Mouse (Mus musculus): ENCODE measurements at regions not wholly inside any gene's neighbourhood (a gene's known extent, or its start where the extent isn't known, plus 50 kb on each side); places are given as distances from the start of the nearest gene placed in this dataset.

GRCm38 (mm10) chr1:128781871-128782270 is 189.8 kb upstream of the Cxcr4 start:
- DNase-seq (ENCODE audit: low read depth, low spot score): no peak

GRCm38 (mm10) chr1:128781311-128781710 is 189.2 kb upstream of the Cxcr4 start:
- no peak for DNase-seq (ENCODE audit: low read depth, low spot score)

- DNase-seq (ENCODE audit: low read depth, low spot score): peak; percentile 49
Measured at GRCm38 (mm10) chr1:128779586-128780158, 187.6 kb upstream of the Cxcr4 start.

GRCm38 (mm10) chr1:128772440-128772839 is 180.3 kb upstream of the Cxcr4 start:
- DNase-seq (ENCODE audit: low read depth, low spot score): no peak

DNA sequence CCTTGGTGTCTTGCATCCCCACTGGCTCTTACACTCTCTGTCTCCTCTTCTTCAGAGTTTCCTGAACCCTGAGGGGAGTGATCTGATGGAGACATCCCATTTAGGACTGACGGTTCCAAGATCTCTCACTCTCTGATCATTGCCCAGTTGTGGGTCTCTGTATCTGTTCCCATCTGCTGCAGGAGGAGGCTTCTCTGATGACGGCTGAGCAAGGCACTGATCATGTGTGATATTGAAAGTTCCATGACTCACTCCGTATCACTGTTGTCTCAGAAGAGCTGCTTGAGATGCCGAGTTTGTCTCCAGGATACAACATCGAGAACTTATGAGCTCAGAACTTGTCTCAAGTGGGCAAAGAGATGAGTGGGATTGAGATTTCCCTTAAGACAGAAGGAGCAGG is 178.7 kb upstream of the Cxcr4 start:
- DNase-seq (ENCODE audit: low read depth, low spot score): no peak

GRCm38 (mm10) chr1:128767991-128768390 is 175.9 kb upstream of the Cxcr4 start:
- DNase-seq (ENCODE audit: low read depth, low spot score): no peak

DNA sequence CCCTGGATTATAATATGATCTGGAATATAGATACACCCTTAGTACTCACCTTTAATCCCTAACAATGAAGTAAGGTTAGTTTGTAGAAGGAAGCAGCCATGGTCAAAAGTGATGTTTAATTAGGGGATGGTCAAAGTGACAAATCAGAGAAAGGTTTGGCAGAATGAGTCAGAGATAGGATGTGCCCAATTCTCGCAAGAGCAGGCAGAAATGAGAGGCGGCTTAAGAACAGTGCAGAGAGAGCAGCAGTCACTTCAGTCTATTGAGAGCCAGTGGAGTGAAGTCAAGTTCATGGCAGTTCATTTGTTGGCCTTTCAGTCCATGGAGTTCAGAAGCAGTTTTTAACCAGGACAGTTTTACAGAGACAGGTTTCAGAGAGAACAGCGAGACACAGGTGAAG is 175.3 kb upstream of the Cxcr4 start:
- DNase-seq (ENCODE audit: low read depth, low spot score): no peak

DNA sequence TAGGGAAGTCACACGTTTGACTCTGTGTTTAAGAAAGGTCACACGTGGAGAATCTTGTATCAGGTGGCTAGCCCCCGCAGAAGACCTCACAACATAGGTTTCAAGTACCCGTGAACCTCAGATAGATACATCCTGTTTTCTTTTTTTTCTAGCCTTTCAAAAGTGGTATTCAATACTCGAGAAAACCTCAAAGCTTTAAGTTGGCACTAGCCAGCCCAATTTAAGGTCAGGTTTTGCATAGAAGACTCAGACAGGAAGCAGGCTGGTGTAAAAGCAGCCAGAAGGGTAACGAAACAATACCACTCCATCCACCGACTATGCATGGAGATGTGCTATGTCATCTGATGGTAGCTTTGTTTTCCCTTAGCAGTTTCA is 174.8 kb upstream of the Cxcr4 start:
- DNase-seq (ENCODE audit: low read depth, low spot score): no peak

- DNase-seq (ENCODE audit: low read depth, low spot score): no peak
Measured at GRCm38 (mm10) chr1:128766193-128766893, 174.2 kb upstream of the Cxcr4 start.

- no peak for DNase-seq (ENCODE audit: low read depth, low spot score)
Measured at GRCm38 (mm10) chr1:128765626-128766025, 173.5 kb upstream of the Cxcr4 start.

DNA sequence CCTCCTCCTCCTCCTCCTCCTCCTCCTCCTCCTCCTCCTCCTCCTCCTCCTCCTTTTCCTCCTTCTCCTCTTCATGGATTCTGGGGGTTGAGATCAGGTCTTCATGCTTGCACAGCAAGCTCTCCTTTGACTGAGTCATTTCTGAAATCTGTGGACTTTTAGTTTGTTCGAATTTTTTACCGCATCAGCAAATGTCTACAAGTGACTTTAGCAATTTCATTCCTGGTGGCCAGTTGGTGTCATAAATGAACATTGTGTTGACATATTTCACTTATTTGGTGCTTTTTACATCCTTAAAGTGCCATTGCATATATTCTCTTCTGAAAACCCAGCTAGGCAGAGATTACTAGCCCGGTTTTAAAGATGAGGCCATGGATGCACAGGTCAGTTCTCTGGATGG is 173.0 kb upstream of the Cxcr4 start:
- no peak for DNase-seq (ENCODE audit: low read depth, low spot score)

DNA sequence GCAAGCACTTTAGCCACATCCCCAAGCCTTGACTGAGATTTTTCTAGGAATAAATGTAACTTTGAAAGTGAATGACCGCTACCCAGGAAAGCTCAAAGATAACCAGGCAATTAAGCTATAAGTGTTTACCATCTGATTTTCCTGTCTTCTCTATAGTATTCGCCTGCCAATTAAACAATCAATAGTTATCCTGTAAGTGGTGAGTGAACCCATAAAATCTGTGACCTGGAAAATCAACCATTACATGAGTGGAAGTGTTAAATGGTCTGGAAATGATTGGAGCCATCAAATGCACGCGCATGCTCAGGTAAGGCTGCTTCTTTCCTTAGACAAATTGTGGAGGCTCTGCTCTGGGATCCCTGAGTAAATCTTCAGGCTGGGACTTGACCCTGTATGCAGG is 170.8 kb upstream of the Cxcr4 start:
- no peak for DNase-seq (ENCODE audit: low read depth, low spot score)

DNA sequence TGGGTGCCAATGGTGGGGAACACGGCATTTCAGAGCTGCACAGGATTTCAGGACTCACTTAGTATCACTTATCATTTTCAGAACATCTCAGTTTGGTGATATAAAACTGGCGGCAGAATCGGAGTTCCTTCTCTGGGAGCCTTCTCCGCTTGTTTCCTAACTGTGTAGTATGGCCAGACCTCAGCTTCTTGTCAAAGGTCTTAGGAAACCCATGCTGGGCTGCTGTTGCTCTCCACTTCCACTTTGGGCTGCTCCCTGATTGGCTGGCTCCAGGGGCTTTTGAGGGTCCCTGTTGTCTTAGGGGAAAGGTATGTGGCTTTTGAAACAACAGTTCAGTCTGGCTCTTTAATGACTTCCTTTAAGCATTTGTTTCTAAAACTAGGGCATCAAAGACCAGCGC is 170.0 kb upstream of the Cxcr4 start:
- no peak for DNase-seq (ENCODE audit: low read depth, low spot score)

GRCm38 (mm10) chr1:128758802-128759481 is 166.8 kb upstream of the Cxcr4 start:
- no peak for DNase-seq (ENCODE audit: low read depth, low spot score)

- no peak for DNase-seq (ENCODE audit: low read depth, low spot score)
Measured at GRCm38 (mm10) chr1:128758294-128758801, 166.3 kb upstream of the Cxcr4 start.

DNA sequence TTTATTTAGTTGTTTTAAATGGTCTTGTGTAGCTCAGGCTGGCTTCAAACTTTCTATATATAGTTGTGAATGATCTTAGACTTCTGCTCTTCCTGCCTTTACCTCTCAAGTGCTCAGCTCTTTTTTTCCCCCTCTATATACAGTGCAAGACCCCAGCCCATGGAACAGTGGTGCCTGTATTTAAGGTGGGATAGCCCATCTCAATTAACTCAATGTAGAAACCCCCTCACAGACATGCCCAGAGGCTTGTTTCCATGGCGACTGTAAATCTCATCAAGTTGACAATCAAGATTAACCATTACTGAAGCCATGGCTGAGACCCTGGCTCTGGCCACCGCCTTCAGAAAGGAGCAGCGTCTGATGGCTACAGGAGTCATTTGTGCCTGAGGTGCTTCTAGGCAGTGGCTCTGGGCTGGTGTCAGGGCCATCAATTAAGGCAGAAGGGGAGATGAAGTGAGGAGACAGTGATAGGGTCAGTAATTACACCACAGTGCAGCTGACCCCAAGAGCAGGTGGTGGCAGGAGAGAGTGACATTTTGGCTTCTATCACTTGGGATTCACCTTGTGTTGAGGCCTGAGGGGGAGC is 161.4 kb upstream of the Cxcr4 start:
- no peak for DNase-seq (ENCODE audit: low read depth, low spot score)

DNA sequence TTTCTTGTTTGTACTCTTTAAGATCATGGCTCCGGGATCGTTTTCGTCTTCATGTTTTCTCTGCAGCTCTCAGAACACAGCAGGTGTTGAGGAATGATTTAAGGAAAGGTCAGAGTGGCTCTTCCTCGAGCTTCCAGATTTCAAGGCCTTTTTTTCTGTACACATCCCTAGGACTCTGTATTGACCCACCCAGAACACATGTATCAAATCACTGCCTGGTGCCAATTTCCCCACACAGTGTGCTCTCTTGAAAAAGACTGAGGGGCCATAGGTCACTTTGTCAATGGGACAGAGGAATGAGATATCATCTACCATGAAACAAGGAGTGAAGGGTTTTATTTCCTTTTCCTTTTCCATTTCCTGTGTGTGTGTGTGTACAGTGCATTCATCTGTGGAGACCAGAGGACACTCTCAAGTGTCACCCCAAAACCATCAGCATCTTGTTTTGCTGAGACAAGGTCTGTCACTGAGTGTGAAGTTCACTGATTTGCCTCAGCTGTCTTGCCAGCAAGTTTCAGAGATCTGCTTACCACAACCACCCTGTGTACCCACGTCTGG is 157.4 kb upstream of the Cxcr4 start:
- no peak for DNase-seq (ENCODE audit: low read depth, low spot score)

GRCm38 (mm10) chr1:128747196-128747790 is 155.2 kb upstream of the Cxcr4 start:
- DNase-seq (ENCODE audit: low read depth, low spot score): no peak

- DNase-seq (ENCODE audit: low read depth, low spot score): peak; percentile 47
Measured at GRCm38 (mm10) chr1:128746461-128747009, 154.4 kb upstream of the Cxcr4 start.

DNA sequence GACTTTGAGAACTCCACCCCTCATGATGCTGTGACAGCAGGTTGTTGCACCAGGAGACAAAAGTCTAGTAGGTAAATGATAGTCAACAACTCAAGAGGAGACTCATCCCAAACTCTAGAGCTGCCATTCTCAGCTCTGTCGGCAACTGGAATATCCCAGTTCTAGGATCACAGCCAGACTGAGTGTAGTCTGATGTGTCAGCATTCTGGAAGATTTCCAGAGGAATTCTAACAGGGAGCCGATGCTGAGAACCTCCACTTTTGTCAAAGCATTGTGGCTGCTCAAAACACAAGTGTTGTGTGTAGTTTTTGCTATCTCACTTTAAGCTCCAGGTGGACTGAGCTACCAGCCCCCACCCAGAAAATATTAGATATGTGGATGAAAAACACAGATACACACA is 148.5 kb upstream of the Cxcr4 start:
- DNase-seq (ENCODE audit: low read depth, low spot score): no peak

DNA sequence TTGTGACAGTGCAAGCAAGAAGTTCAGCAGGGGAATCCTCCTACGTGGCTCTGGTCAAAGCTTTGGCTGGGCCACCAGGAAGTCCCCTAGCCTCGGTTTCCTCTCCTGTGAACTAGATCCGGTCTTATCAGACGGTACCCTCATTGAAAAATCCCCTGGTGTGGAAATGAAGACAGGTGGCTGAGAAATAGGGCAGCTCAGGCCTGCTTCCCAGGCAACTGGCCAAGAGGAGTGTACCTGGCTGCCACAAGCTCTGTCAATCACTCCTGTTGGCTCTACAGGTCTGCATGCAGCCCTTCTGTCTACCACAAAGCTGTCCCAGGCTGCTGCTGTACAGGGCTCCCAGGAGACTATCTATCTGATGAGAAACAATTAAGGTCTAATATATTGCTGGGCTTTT is 146.1 kb upstream of the Cxcr4 start:
- no peak for DNase-seq (ENCODE audit: low read depth, low spot score)

- DNase-seq (ENCODE audit: low read depth, low spot score): no peak
Measured at GRCm38 (mm10) chr1:128734857-128735256, 142.8 kb upstream of the Cxcr4 start.
